Comparison of ENCODE assay signal across 19 mouse cellular contexts in genomic region chr7:125597516-125598347, GRCm38 (mm10). TPM values are rescaled to one million over a fixed set of nuclear protein-coding genes. Genes with fewer than 3 reads are reported as not detected.
"Had no signal": no experiment of that assay in that cellular context is flagged by ENCODE, and none has a peak within 500 bp of the region (broad histone marks: within the 10 kb centered on the region; RNA-seq: fewer than 3 reads in every experiment).

No protein-coding gene starts in this region.

- DNase-seq: kidney, adult 18-20 months; kidney, postnatal 25 days; layer of hippocampus, postnatal 36 days; left cerebral cortex, postnatal 4 days; liver; lung, adult 18-20 months; lung, postnatal 10 days; midbrain, embryonic 14.5 days; right cerebral cortex, postnatal 25 days; thymus, postnatal 4 days had no signal

- H3K27ac ChIP-seq: intestine, embryonic 15.5 days; kidney, postnatal 0 days; left cerebral cortex, adult 2 months; limb, embryonic 13.5 days; liver, embryonic 12.5 days; liver, embryonic 15.5 days; lung, embryonic 15.5 days; stomach, embryonic 15.5 days had no signal

- H3K4me2 ChIP-seq: intestine, embryonic 15.5 days; limb, embryonic 13.5 days; liver, embryonic 12.5 days; liver, embryonic 15.5 days; lung, embryonic 15.5 days; stomach, embryonic 15.5 days had no signal

- H3K4me3 ChIP-seq: intestine, embryonic 15.5 days; left cerebral cortex, adult 2 months; limb, embryonic 13.5 days; liver, embryonic 12.5 days; liver, embryonic 15.5 days; lung, embryonic 15.5 days; stomach, embryonic 15.5 days had no signal

- H3K27me3 ChIP-seq: intestine, embryonic 15.5 days; limb, embryonic 13.5 days; lung, embryonic 15.5 days; stomach, embryonic 15.5 days had no signal

- H3K9ac ChIP-seq: intestine, embryonic 15.5 days; limb, embryonic 13.5 days; liver, embryonic 12.5 days; liver, embryonic 15.5 days; lung, embryonic 15.5 days; stomach, embryonic 15.5 days had no signal

- H3K4me1 ChIP-seq: intestine, embryonic 15.5 days; limb, embryonic 13.5 days; lung, embryonic 15.5 days; stomach, embryonic 15.5 days had no signal

- H3K9me3 ChIP-seq: intestine, embryonic 15.5 days; limb, embryonic 13.5 days; liver, embryonic 12.5 days; liver, embryonic 15.5 days; lung, embryonic 15.5 days; stomach, embryonic 15.5 days had no signal

- H3K36me3 ChIP-seq: intestine, embryonic 15.5 days; limb, embryonic 13.5 days; liver, embryonic 12.5 days; liver, embryonic 15.5 days; lung, embryonic 15.5 days; stomach, embryonic 15.5 days had no signal

- ATAC-seq: intestine, embryonic 15.5 days; liver, embryonic 12.5 days had no signal

RNA-seq across cellular contexts. Expression of gene Il21r, which starts 5.5 kb away (rescaled TPM):
- polyA plus RNA-seq: neural tube, embryonic 14.5 days had no signal
